Mouse (Mus musculus): ENCODE data around the gene Retnlb. TPM values are rescaled to one million over a fixed set of nuclear protein-coding genes. Genes with fewer than 3 reads are reported as not detected.

Gene Retnlb
- polyA plus RNA-seq (2012; rRNA removed) (not detected in 2 replicates), polyA plus RNA-seq (2014; fragmentation: Nextera tagmentation; extraction: Ambion mirVana) (not detected in 2 replicates)

DNA sequence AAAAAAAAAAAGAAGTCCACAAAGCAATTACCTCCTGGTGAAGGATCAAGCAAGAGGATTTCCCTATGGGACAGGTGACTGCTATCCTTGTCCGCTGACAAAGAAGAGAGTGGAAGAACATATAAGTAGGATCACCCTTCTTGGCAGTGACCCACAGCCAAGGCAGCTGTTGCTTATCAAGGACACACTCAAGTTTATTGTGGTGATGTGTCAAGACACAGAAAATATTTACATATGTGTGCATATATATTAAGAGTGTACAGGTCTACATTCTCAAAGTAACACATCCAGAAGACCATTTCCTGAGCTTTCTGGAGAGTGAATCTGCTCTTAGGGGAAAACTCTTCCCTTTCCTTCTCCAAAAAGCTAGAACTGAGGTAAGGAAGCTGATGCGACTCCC lies at the start of gene Retnlb:
Gene Retnlb, plus strand, starts transcription at position 162 of the 400 bp plus-strand sequence.
- 69% methylated on average over 2 of the region's 2 CpGs for WGBS (ENCODE audit: insufficient replicate concordance)
- H3K27me3 ChIP-seq (ENCODE audit: control insufficient read depth, insufficient read depth, low read length), result no peaks in the 10 kb centered on the region
- no peak within 1 kb of the TSS for H3K4me2 ChIP-seq (ENCODE audit: low read depth)
- no peak within 1 kb of the TSS for H3K27ac ChIP-seq
- no peak within 1 kb of the TSS for H3K9ac ChIP-seq (replicated peaks)
- DNase-seq (ENCODE audit: low read depth in 3 of 3, low spot score in 3 of 3), result no peak
- TF ChIP-seq CTCF (IDR thresholded peaks at IDR 0.05; ENCODE audit: low read depth), result no peak
- TF ChIP-seq EP300 (IDR thresholded peaks at IDR 0.05; ENCODE audit: low read depth), result no peak
- H3K36me3 ChIP-seq (replicated peaks; ENCODE audit: control insufficient read depth, insufficient read depth, low read depth), result no peaks in the 10 kb centered on the region
- no peaks in the 10 kb centered on the region for H3K9me3 ChIP-seq (ENCODE audit: control insufficient read depth, low read length)
- H3K4me3 ChIP-seq (ENCODE audit: insufficient read depth in 1 of 2, low read depth in 2 of 2, low read length in 2 of 2), result no peak within 1 kb of the TSS
- no peaks in the 10 kb centered on the region for H3K4me1 ChIP-seq (replicated peaks; ENCODE audit: control insufficient read depth in 2 of 2, insufficient read depth in 2 of 2, low read length in 1 of 2)
- no peak for ATAC-seq (ENCODE audit: insufficient read depth)

DNA sequence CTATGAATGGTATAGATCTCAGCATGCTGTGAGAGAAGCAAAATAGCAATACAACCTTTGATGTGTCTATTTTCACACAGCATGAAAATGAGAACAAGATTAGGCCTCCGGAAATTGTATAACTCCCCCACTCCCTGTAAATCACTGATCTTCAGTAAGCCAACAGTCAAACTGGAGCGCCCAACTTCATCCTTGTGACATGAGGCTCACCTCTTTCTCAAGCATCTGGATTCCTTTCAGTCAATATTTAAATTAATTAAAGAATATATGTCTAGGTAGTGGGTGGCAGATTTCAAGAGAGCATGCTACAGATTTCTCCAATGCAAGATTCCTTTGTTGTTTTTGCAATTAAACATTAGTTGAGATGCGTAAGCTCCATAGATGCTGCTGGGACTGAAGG lies 47.5 kb upstream of the Retnlb start:
- H3K4me1 ChIP-seq (replicated peaks; ENCODE audit: control insufficient read depth in 2 of 2, insufficient read depth in 2 of 2, low read length in 1 of 2), result no peaks in the 10 kb centered on the region
- H3K27me3 ChIP-seq (ENCODE audit: control insufficient read depth, insufficient read depth, low read length), result no peaks in the 10 kb centered on the region
- TF ChIP-seq EP300 (IDR thresholded peaks at IDR 0.05; ENCODE audit: low read depth), result no peak
- no peak for TF ChIP-seq CTCF (IDR thresholded peaks at IDR 0.05; ENCODE audit: low read depth)
- ATAC-seq (ENCODE audit: insufficient read depth) (no peak), DNase-seq (ENCODE audit: low read depth in 3 of 3, low spot score in 3 of 3) (no peak)
- H3K36me3 ChIP-seq (replicated peaks; ENCODE audit: control insufficient read depth, insufficient read depth, low read depth), result no peaks in the 10 kb centered on the region
- H3K9ac ChIP-seq (replicated peaks), result no peak overlapping the region
- H3K4me3 ChIP-seq (ENCODE audit: insufficient read depth in 1 of 2, low read depth in 2 of 2, low read length in 2 of 2), result no peak overlapping the region
- no peak overlapping the region for H3K27ac ChIP-seq
- no peak overlapping the region for H3K4me2 ChIP-seq (ENCODE audit: low read depth)
- no peaks in the 10 kb centered on the region for H3K9me3 ChIP-seq (ENCODE audit: control insufficient read depth, low read length)
- 70% methylated on average over 3 of the region's 3 CpGs for WGBS (ENCODE audit: insufficient replicate concordance)

DNA sequence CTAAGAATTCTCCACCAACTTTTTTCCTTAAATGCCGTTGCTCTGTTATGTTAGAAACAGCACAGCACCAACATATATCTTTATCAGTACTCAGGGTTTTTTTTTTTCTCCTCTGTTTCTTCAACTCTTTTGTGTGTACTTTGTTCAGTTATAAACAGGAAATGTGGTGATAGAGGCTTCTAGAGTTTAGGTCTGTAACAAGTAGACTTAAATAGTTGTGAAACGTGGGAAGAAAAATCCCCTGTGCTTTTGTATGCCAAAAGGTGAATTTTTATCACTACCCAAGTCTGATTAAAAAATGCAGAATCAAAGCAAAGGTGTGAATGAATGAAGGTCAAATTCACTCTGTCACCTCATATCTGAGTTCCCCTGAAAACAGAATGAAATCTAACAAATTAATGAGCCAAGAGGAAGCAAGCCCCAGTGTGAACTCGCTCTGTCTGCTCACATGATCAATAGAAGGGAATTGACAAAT lies 44.6 kb upstream of the Retnlb start, which contains the start of gene Trat1:
Gene Trat1, minus strand, starts transcription at position 51 of the 475 bp plus-strand sequence.
- TF ChIP-seq EP300 (IDR thresholded peaks at IDR 0.05; ENCODE audit: low read depth) (no peak), CTCF (IDR thresholded peaks at IDR 0.05; ENCODE audit: low read depth) (no peak)
- Histone ChIP-seq H3K36me3 (replicated peaks; ENCODE audit: control insufficient read depth, insufficient read depth, low read depth) (no peaks in the 10 kb centered on the region), H3K27me3 (ENCODE audit: control insufficient read depth, insufficient read depth, low read length) (no peaks in the 10 kb centered on the region), H3K9me3 (ENCODE audit: control insufficient read depth, low read length) (no peaks in the 10 kb centered on the region), H3K27ac (no peak within 1 kb of the TSS), H3K4me3 (ENCODE audit: insufficient read depth in 1 of 2, low read depth in 2 of 2, low read length in 2 of 2) (no peak within 1 kb of the TSS), H3K9ac (replicated peaks) (no peak within 1 kb of the TSS), H3K4me2 (ENCODE audit: low read depth) (no peak within 1 kb of the TSS), H3K4me1 (replicated peaks; ENCODE audit: control insufficient read depth in 2 of 2, insufficient read depth in 2 of 2, low read length in 1 of 2) (no peaks in the 10 kb centered on the region)
- 43% methylated on average over 3 of the region's 3 CpGs for WGBS (ENCODE audit: insufficient replicate concordance)
- no peak for ATAC-seq (ENCODE audit: insufficient read depth)
- DNase-seq (ENCODE audit: low read depth in 3 of 3, low spot score in 3 of 3), result no peak

GRCm38 (mm10) chr16:48777254-48777653 lies 39.4 kb upstream of the Retnlb start:
- no peak overlapping the region for H3K4me3 ChIP-seq (ENCODE audit: insufficient read depth in 1 of 2, low read depth in 2 of 2, low read length in 2 of 2)
- H3K4me1 ChIP-seq (replicated peaks; ENCODE audit: control insufficient read depth in 2 of 2, insufficient read depth in 2 of 2, low read length in 1 of 2), result no peaks in the 10 kb centered on the region
- TF ChIP-seq CTCF (IDR thresholded peaks at IDR 0.05; ENCODE audit: low read depth), result peak; percentile 14; the same call in 1 of the 2 replicates
- TF ChIP-seq EP300 (IDR thresholded peaks at IDR 0.05; ENCODE audit: low read depth), result no peak
- H3K9me3 ChIP-seq (ENCODE audit: control insufficient read depth, low read length), result no peaks in the 10 kb centered on the region
- no peak overlapping the region for H3K27ac ChIP-seq
- H3K9ac ChIP-seq (replicated peaks), result no peak overlapping the region
- 54% methylated on average over 2 of the region's 2 CpGs for WGBS (ENCODE audit: insufficient replicate concordance)
- no peak for ATAC-seq (ENCODE audit: insufficient read depth)
- DNase-seq (ENCODE audit: low read depth in 3 of 3, low spot score in 3 of 3), result no peak
- no peaks in the 10 kb centered on the region for H3K36me3 ChIP-seq (replicated peaks; ENCODE audit: control insufficient read depth, insufficient read depth, low read depth)
- no peak overlapping the region for H3K4me2 ChIP-seq (ENCODE audit: low read depth)
- H3K27me3 ChIP-seq (ENCODE audit: control insufficient read depth, insufficient read depth, low read length), result no peaks in the 10 kb centered on the region

- no peak overlapping the region for H3K9ac ChIP-seq (replicated peaks)
- H3K4me1 ChIP-seq (replicated peaks; ENCODE audit: control insufficient read depth in 2 of 2, insufficient read depth in 2 of 2, low read length in 1 of 2), result no peaks in the 10 kb centered on the region
- TF ChIP-seq EP300 (IDR thresholded peaks at IDR 0.05; ENCODE audit: low read depth), result no peak
- TF ChIP-seq CTCF (IDR thresholded peaks at IDR 0.05; ENCODE audit: low read depth), result no peak
- no peaks in the 10 kb centered on the region for H3K9me3 ChIP-seq (ENCODE audit: control insufficient read depth, low read length)
- H3K36me3 ChIP-seq (replicated peaks; ENCODE audit: control insufficient read depth, insufficient read depth, low read depth), result no peaks in the 10 kb centered on the region
- WGBS (ENCODE audit: insufficient replicate concordance), result 11% methylated on average over 3 of the region's 3 CpGs
- H3K27me3 ChIP-seq (ENCODE audit: control insufficient read depth, insufficient read depth, low read length), result no peaks in the 10 kb centered on the region
- no peak overlapping the region for H3K4me3 ChIP-seq (ENCODE audit: insufficient read depth in 1 of 2, low read depth in 2 of 2, low read length in 2 of 2)
- H3K27ac ChIP-seq, result no peak overlapping the region
- DNase-seq (ENCODE audit: low read depth in 3 of 3, low spot score in 3 of 3), result no peak
- ATAC-seq (ENCODE audit: insufficient read depth), result no peak
- no peak overlapping the region for H3K4me2 ChIP-seq (ENCODE audit: low read depth)
Measured at GRCm38 (mm10) chr16:48786258-48786657, 30.4 kb upstream of the Retnlb start.
